Mouse (Mus musculus) heart, postnatal 0 days (tissue): ENCODE measurements at regions not wholly inside any gene's neighbourhood (a gene's known extent, or its start where the extent isn't known, plus 50 kb on each side); places are given as distances from the start of the nearest gene placed in this dataset.

Experiments used
- ATAC-seq: fragments of 200-750 bp; cut with Nextera tagmentation; 2 replicates; pipeline ENCODE4 v1.8.0; 2017; ENCODE audit warnings: low read depth, moderate number of reproducible peaks, moderate library complexity; ENCODE audit not compliant: insufficient read depth
- DNase-seq: peaks from one replicate; pipeline ENCODE4 v3.0.0-alpha.2; 2016; ENCODE audit warnings: low spot score
- H3K27ac ChIP-seq: fragments of 300-500 bp; sonication (generic); 2 replicates; pipeline ENCODE4 v1.5.1; 2014; ENCODE audit warnings: low read depth, mild to moderate bottlenecking
- H3K27me3 ChIP-seq: fragments of 300-500 bp; sonication (generic); 2 replicates; pipeline ENCODE4 v1.6.1; 2014; ENCODE audit warnings: low read length, mixed read lengths; ENCODE audit not compliant: control insufficient read depth, insufficient read depth
- H3K36me3 ChIP-seq: fragments of 300-500 bp; sonication (generic); replicated peaks from 2 replicates; pipeline ENCODE4 v1.6.1; 2014; ENCODE audit warnings: low read length, mixed read lengths; ENCODE audit not compliant: control insufficient read depth, insufficient read depth
- H3K4me1 ChIP-seq: fragments of 300-500 bp; sonication (generic); 2 replicates; pipeline ENCODE4 v1.6.1; 2014; ENCODE audit warnings: antibody characterized with exemption; ENCODE audit not compliant: control insufficient read depth, insufficient read depth
- H3K4me2 ChIP-seq: fragments of 300-500 bp; sonication (generic); 2 replicates; pipeline ENCODE4 v1.6.1; 2014; ENCODE audit warnings: low read depth, mild to moderate bottlenecking, low read length, moderate library complexity
- H3K4me3 ChIP-seq: fragments of 300-500 bp; sonication (generic); 2 replicates; pipeline ENCODE4 v1.5.1; 2014; ENCODE audit warnings: low read depth, low read length
- H3K9ac ChIP-seq: fragments of 300-500 bp; sonication (generic); replicated peaks from 2 replicates; pipeline ENCODE4 v1.6.1; 2014; ENCODE audit warnings: low read depth, low read length, mixed read lengths
- H3K9me3 ChIP-seq: fragments of 300-500 bp; sonication (generic); replicated peaks from 2 replicates; pipeline ENCODE4 v1.6.1; 2016; ENCODE audit warnings: low read length; ENCODE audit not compliant: control insufficient read depth
- CTCF ChIP-seq: IDR thresholded peaks from 2 replicates; pipeline ENCODE4 v1.5.1; 2016; ENCODE audit warnings: antibody characterized with exemption, control low read depth, low read depth
- EP300 ChIP-seq: IDR thresholded peaks from 2 replicates; pipeline ENCODE4 v1.6.1; 2016; ENCODE audit warnings: antibody characterized with exemption, low read depth
- WGBS: fragments of 180-500 bp; shearing (Covaris S2); extraction: QIAGEN DNeasy Blood & Tissue Kit; methylation state at CpG from one replicate; pipeline ENCODE4 v1.1.7; 2014; 5-methylcytosine and 5-hydroxymethylcytosine counted together

GRCm38 (mm10) chr10:99941665-99942064 lies 73.8 kb upstream of the Kitl start:
- H3K36me3 ChIP-seq: no peaks in the 10 kb centered on the region
- no peak overlapping the region for H3K27ac ChIP-seq
- DNase-seq (no peak), ATAC-seq (no peak)
- 0 out of 2 replicates have a peak overlapping the region, but pooled peaks have one; percentile 4 for H3K4me2 ChIP-seq
- no peaks in the 10 kb centered on the region for H3K27me3 ChIP-seq
- no peak overlapping the region for H3K4me3 ChIP-seq
- H3K4me1 ChIP-seq: no peaks in the 10 kb centered on the region; the same call in 1 of the 2 replicates
- TF ChIP-seq EP300 (no peak), CTCF (no peak)
- H3K9ac ChIP-seq: no peak overlapping the region
- 71% methylated on average over 11 of the region's 11 CpGs for WGBS
- no peaks in the 10 kb centered on the region for H3K9me3 ChIP-seq

- Histone ChIP-seq H3K36me3 (no peaks in the 10 kb centered on the region), H3K4me3 (no peak overlapping the region), H3K9ac (no peak overlapping the region), H3K4me1 (no peaks in the 10 kb centered on the region; the same call in 1 of the 2 replicates), H3K27ac (no peak overlapping the region), H3K4me2 (no peak overlapping the region), H3K27me3 (no peaks in the 10 kb centered on the region), H3K9me3 (no peaks in the 10 kb centered on the region)
- TF ChIP-seq EP300: no peak
- no peak for TF ChIP-seq CTCF
- WGBS: 91% methylated on average over 6 of the region's 6 CpGs
- ATAC-seq (no peak), DNase-seq (no peak)
These were observed 76.5 kb upstream of the Kitl start for GRCm38 (mm10) chr10:99938901-99939300.

- Histone ChIP-seq H3K36me3 (no peaks in the 10 kb centered on the region), H3K4me1 (no peaks in the 10 kb centered on the region; the same call in 1 of the 2 replicates), H3K27ac (no peak overlapping the region), H3K9ac (no peak overlapping the region), H3K9me3 (no peaks in the 10 kb centered on the region), H3K27me3 (no peaks in the 10 kb centered on the region), H3K4me3 (no peak overlapping the region), H3K4me2 (no peak overlapping the region)
- 90% methylated on average over 1 of the region's 1 CpGs for WGBS
- no peak for ATAC-seq
- no peak for DNase-seq
- TF ChIP-seq EP300: no peak
- TF ChIP-seq CTCF: no peak
These were observed 77.4 kb upstream of the Kitl start for GRCm38 (mm10) chr10:99937921-99938618.

- TF ChIP-seq CTCF (no peak), EP300 (no peak)
- H3K4me3 ChIP-seq: no peak overlapping the region
- H3K4me1 ChIP-seq: no peaks in the 10 kb centered on the region
- 70% methylated on average over 6 of the region's 6 CpGs for WGBS
- no peak for DNase-seq
- H3K36me3 ChIP-seq: no peaks in the 10 kb centered on the region
- no peak overlapping the region for H3K9ac ChIP-seq
- no peaks in the 10 kb centered on the region for H3K9me3 ChIP-seq
- no peaks in the 10 kb centered on the region for H3K27me3 ChIP-seq
- no peak overlapping the region for H3K27ac ChIP-seq
- H3K4me2 ChIP-seq: no peak overlapping the region
- ATAC-seq: no peak
These were observed 86.2 kb upstream of the Kitl start for GRCm38 (mm10) chr10:99929191-99929590.

- DNase-seq: no peak
- H3K4me2 ChIP-seq: no peak overlapping the region
- H3K27me3 ChIP-seq: no peaks in the 10 kb centered on the region
- no peak for TF ChIP-seq CTCF
- no peak for TF ChIP-seq EP300
- H3K4me1 ChIP-seq: no peaks in the 10 kb centered on the region
- H3K9me3 ChIP-seq: no peaks in the 10 kb centered on the region
- no peak overlapping the region for H3K4me3 ChIP-seq
- no peak for ATAC-seq
- no peaks in the 10 kb centered on the region for H3K36me3 ChIP-seq
- H3K9ac ChIP-seq: no peak overlapping the region
- no peak overlapping the region for H3K27ac ChIP-seq
- 68% methylated on average over 7 of the region's 7 CpGs for WGBS
These were observed 87.5 kb upstream of the Kitl start for GRCm38 (mm10) chr10:99927913-99928312.
